Mouse (Mus musculus): ENCODE data around the gene Gm49342.

GRCm38 (mm10) chr14:50955487-50955886 is 11.2 kb downstream of the Gm49342 start:
- TF ChIP-seq CTCF (IDR thresholded peaks at IDR 0.05; ENCODE audit: borderline replicate concordance, insufficient read depth, low read depth, low read length): no peak
- no peak for TF ChIP-seq POLR2A (IDR thresholded peaks at IDR 0.05; ENCODE audit: borderline replicate concordance, insufficient read depth, low read length)

All from cerebellum, adult 2 months (tissue).